In the genomic region with DNA sequence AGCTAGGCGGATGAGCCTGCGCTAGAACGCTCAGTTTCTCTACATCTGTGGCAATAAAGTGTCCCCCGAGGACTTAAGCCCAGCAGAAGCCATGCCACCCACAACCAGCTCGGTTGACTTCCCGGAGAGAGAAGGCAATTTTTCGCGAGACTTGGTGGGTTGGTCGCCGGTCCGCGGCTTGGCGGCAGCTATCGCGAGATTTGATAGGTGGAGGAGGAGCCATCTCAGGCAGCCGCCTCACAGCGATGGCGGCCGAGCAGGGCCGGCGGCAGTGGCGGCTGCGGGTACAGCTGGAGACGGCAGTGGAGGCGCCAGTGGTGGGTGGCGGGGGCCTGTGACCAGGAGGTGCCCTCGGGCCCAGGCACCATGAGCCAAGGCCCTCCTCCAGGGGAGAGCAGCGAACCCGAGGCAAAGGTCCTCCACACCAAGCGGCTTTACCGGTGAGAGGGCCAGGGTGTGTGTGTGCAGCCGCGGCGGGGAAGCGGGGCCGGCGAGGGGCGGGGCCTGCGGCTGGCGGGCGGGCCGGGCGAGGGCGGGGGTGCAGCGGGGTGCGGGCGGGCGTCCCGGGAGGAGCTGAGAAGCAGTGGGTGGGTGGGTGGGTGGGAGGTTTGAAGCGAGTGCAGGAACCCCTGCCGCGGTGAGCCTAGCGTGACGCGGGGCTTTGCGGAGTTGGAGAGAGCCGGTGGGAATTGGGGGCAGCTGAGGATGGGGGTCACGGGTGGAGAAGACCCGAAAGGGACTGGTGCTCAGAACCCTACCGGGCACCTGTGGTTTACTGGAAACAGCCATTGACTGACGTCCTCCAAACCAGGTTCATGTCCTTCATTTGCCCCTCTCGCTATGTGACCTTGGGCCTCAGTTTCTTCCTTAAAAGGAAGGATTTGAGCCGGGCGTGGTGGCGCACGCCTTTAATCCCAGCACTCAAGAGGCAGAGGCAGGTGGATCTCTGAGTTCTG, we compare ENCODE assay signal across 8 mouse cellular contexts. TPM values are rescaled to one million over a fixed set of nuclear protein-coding genes. Genes with fewer than 3 reads are reported as not detected.
A peak's percentile ranks its signal among the peaks of the same experiment; 100 is the strongest.
DNase-seq lines count a peak whose midpoint lies in the region; ATAC-seq lines count a peak whose summit lies in the region.

A gene (minus strand): TSS at position 91 of the 956 bp plus-strand sequence.
A gene (plus strand): TSS at position 203 of the 956 bp plus-strand sequence.

- peak; percentile 96 for ATAC-seq in inflammation-experienced regulatory T-cells, adult 6 months
- ATAC-seq in megakaryocyte-erythroid progenitor cell, adult 5-6 weeks (replicated peaks; ENCODE audit: low FRiP score, low TSS enrichment, poor library complexity, severe bottlenecking) = peak; percentile 88

- DNase-seq in adipocyte (ENCODE audit: low spot score) = peak; percentile 96
- DNase-seq in embryo, embryonic 10 days (ENCODE audit: low spot score) = peak; percentile 98
- peak; percentile 95 for DNase-seq in gastrocnemius, postnatal 14 days
- peak; percentile 95 to 97 for DNase-seq in left cerebral cortex, postnatal 10 days (ENCODE audit: extremely low spot score in 1 of 2, low spot score in 2 of 2)
- DNase-seq in right cerebral cortex, postnatal 25 days = peak; percentile 97
- DNase-seq in urinary bladder, postnatal 4 days (ENCODE audit: low spot score in 2 of 2) = peak; percentile 95 to 97

- intact Hi-C loops in gastrocnemius, postnatal 14 days (cut with DNase I; ENCODE audit: low total_unique reads) = no loop called here
- intact Hi-C loops in left cerebral cortex, postnatal 10 days (cut with DNase I) = no loop called here

RNA-seq across cellular contexts. Expression of the first gene that starts in this region (rescaled TPM):
- 1 to 10 TPM; 1.8 to 2.1 TPM for total RNA-seq in gastrocnemius, postnatal 14 days (2021)
- 1 to 10 TPM; 1.2 to 2.4 (median 1.8) TPM for polyA plus RNA-seq in inflammation-experienced regulatory T-cells, adult 6 months (2017; shearing (Covaris generic))
- total RNA-seq in left cerebral cortex, postnatal 10 days (2021) = 1 to 10 TPM in 1 of 2 experiments, under 1 TPM in 1; 0.63 to 1.5 TPM
- 1.7 and 7.8 TPM in 2 replicates for total RNA-seq in megakaryocyte-erythroid progenitor cell, adult 5-6 weeks (2014; fragmentation: Nextera tagmentation)
- total RNA-seq in megakaryocyte-erythroid progenitor cell, adult 5-6 weeks (2017) = 1.4 and 2.0 TPM in 2 replicates

RNA-seq across cellular contexts. Expression of the second gene that starts in this region (rescaled TPM):
- total RNA-seq in gastrocnemius, postnatal 14 days (2021) = 10 to 100 TPM; 29.2 to 32.4 TPM
- 10 to 100 TPM; 26.1 to 47.1 (median 37.8) TPM for polyA plus RNA-seq in inflammation-experienced regulatory T-cells, adult 6 months (2017; shearing (Covaris generic))
- total RNA-seq in left cerebral cortex, postnatal 10 days (2021) = 10 to 100 TPM; 73.5 to 74.7 TPM
- 40.7 and 57.5 TPM in 2 replicates for total RNA-seq in megakaryocyte-erythroid progenitor cell, adult 5-6 weeks (2014; fragmentation: Nextera tagmentation)
- 39.0 and 40.9 TPM in 2 replicates for total RNA-seq in megakaryocyte-erythroid progenitor cell, adult 5-6 weeks (2017)

Comparison
In these comparisons a context has a peak if more than half of its experiments do, and no peak if none do; other contexts are left out.
1. Peak in every context shown above with its lines: DNase-seq and ATAC-seq.